Mouse (Mus musculus) adrenal gland, postnatal 14 days (tissue): Measurements from ENCODE around the gene Iqcf4. TPM values are rescaled to one million over a fixed set of nuclear protein-coding genes. Genes with fewer than 3 reads are reported as not detected.
"Not testable (repeated sequence)": the region's sequence is repeated elsewhere in the genome, so short reads cannot be mapped to it uniquely, and the experiment has no call there.

ENCODE experiments used
- DNase-seq: peaks from one replicate; pipeline ENCODE4 v3.0.0; 2021; ENCODE audit warnings: mixed read lengths
- long read RNA-seq, 2 experiments: library from polyadenylated mRNA; stranded (forward); transcript quantifications; one replicate each; pipeline ENCODE4 v2.0.0; 2021
- total RNA-seq: library from RNA; stranded (reverse); gene quantifications from 2 replicates; pipeline ENCODE4 v1.2.3, GENCODE M21; 2021

Gene Iqcf4
- total RNA-seq: not detected in 2 replicates
- long read RNA-seq, experiment 1: 0 reads
- long read RNA-seq, experiment 2: 0 reads

DNA sequence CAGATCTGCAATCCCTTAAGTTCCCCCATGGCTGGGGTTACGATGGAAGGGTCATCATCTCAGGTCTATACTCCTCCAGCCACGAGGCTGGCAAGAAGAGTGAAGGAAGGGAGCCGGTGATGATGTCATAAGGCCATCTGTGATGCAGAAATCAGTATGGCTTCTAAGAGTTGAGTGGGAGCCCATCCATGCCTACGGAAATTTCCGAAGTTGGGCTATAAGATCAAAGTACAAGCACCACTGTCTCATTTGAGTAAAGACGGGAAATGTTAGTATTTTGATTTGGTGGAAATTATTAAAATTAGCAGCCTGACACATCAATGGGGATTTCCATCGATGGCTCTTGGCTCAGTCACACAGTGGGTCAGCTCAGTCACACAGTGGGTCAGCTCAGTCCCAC is at the start of gene Iqcf4:
Gene Iqcf4 (minus strand): TSS at position 101 of the 400 bp plus-strand sequence.
- no peak for DNase-seq

DNA sequence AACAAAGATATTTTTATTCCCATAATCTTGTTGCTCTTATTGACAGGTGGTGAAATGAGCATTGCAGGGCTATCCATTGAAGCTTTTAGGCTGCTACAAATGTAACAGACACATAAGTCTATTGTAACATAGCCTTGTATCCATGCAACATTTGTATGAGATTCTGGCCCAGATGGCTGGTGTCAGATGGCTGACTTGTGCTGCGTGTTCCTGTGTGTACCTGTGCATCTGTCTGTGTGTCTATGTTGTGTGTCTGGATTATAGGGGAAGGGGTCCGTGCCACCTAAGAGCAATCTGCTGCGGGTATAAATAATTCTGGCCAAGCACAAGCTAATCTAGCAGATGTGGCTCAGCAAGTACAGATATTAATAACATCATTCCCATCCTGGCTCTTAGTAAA is 46.7 kb upstream of the Iqcf4 start:
- DNase-seq: no peak

DNA sequence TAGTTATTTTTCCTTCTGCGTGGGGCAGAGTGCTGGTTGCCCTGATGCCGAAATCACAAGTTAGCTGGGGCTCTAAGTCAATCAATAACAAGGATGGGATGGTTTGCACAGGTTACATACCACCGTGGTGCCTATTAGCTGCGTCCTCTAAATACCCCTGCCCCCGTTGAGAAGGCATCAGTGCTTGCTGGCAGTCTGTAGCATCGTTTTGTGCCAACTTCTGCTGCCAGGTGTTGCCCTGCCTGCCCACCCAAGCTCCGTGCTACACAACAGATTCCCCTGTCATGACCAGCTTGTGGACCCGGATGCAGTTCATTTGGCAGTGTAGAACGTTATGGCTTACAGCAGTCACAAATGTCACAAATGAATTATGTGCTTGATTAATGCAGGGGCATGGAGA is 45.5 kb upstream of the Iqcf4 start:
- DNase-seq: no peak

DNA sequence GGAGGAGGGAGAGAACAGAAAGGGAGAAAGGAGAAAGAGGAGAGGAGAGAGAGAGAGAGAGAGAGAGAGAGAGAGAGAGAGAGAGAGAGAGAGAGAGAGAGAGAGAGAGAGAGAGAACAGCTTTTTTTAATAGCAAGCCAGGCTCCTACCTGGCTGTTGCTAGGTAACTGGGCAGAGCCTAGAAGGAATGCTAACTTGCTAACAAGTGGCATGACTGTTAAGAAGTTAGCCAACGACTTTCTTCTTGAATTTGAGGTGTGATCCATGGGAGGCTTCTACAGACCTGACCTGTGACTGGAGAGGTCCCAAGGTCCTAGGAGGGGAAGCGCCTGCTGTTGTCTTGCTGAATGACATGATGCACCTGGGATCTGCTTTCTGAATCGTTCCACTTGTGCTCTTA is 43.8 kb upstream of the Iqcf4 start:
- no peak for DNase-seq

DNA sequence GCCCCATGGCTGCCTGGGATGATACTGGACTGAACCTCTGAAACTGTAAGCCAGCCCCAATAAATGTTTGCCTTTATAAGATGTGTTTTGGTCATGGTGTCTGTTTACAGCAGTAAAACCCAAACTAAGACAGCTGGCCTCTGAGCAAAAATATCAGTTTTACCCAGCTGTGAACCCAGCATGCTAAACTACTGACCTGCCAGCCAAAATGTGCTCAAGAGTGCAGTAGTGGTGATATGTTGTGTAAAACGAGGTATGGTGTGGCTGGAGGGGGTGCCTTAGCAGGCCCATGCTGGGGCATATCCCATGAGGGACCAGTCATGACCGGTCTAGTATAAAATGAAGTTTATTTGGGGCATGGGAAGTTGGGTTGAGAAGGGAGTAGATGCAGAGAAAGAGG is 43.2 kb upstream of the Iqcf4 start:
- no peak for DNase-seq

DNA sequence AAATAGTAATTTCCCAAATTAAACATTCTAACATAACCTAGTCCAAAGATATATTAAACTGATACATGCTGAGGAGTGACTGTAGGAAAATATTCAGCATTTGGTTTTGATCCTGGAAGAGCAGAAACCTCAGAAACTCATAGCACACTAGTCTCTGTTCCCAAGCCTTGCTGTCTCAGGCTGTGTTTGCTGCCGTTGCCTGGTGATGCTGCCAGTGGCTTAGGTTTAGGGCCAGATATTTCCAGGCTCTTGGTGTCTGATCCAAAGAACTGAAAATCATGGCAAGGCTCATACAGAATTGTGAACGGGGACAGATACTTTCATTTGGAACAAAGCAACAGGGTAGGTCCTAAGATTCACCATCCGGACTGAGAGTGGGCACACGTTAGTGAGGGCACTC is 39.9 kb upstream of the Iqcf4 start:
- DNase-seq: no peak

DNA sequence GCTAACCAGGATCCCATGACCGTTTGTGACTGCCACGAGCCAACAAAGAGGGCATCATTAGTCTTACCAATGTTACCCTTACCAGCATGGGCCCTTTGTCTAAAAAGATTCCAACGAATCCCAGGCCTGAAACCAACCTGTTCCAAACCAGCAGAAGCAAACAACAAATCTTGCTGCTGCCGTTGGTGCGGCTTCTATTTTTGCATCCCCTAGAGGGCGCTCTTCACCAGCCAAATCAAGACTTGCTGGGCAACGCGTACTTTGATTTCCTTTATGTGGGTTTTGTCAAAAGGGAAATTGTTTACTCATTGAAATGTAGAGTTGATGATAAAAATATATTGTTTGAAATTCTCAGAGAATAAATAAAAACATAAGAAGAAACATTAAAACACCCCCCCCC is 29.8 kb upstream of the Iqcf4 start:
- DNase-seq: peak; percentile 77

DNA sequence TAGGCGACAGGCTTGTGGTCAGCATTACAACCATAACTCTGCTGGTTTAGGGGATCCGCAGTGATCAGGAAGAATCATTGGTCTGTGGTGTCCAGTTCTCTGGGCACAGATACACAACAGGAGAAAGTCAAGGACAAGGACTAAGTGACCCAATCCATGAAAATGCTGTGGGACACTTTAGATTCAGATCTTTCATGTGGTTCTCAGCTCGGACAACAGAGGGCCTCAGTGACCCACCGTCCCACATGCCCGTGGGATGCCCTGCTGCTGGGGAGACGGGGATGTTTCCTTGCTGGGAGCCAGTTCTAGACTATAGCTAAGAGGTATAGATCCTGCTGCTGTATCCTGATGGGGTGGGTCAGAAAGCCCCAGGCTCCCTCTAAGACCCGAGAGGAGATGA is 27.7 kb upstream of the Iqcf4 start:
- peak; percentile 37 for DNase-seq

DNA sequence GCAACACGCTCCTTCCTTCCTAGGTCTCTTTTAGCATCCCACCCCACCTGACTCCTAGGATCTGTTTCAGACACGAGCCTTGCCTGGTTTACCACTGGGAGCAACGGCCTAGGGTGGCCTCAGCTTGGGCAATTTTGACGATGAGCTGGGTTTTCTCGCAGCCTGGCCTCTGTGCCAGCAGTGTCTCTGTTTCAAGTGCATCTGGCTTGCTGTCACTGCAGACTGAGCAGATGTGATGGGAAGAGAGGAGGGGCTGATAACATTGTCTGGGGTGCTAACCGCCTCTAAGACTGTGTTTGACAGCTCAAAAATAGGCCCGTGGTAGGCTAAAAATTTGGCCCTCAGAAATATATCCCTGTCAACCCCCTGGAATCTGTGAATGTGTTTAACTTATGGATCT is 25.0 kb upstream of the Iqcf4 start:
- DNase-seq: no peak

DNA sequence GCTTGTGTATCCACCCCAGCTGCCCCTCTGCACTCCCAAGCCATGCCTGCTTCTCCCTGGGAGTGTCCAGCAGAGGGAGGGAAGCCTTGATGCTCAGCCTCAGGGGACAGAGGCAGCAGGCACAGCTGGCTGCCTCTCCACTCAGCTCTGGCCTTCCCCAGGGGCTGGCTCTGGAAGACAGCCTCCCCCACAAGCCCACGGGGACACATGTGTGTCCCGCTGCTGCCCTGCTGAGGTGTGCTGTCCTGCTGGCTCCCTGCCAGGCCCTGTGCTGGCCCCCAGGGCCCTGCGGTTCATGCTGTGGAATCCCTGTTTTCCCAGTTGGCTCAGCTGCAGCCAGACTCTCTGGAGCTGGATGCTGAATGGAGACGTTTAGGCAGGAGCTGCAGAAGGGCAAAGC is 24.6 kb upstream of the Iqcf4 start:
- DNase-seq: not testable (repeated sequence)

DNA sequence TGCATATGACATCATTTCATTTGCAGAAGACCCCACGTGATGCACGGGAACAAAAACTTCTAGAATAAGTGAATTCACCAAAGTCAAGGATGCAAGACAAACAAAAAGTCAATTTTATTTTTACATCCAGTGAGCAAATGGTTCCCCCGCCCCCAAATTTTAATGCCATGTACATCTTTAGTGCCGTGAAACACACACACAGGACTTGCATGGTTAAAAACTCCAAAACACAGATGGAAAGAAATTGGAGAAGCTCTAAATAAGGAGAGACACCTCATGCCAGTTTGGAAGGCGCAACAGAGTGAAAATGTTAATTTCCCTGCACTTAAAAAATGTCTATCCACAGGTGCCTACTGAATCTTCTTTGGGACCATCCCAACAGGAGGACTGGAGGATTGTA is 21.4 kb upstream of the Iqcf4 start:
- DNase-seq: no peak

DNA sequence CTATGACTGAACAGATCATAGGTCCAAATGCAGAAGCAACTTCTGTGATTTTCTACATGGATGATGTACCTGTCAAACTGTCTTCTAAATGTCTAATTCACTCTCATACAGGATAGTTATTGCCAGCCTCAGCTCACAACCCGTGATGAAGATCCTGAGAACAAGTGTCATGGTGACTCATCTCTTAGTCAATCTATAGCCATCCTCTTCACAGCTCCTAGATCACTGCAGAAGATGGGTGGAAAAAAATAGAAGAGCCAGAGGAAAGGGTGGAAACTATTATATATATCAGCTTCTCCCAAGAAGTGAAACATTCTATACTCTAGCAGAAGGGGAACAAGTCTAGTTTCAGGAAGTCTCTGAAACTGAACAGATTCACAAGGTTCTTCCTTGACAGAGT is 11.8 kb upstream of the Iqcf4 start:
- no peak for DNase-seq

DNA sequence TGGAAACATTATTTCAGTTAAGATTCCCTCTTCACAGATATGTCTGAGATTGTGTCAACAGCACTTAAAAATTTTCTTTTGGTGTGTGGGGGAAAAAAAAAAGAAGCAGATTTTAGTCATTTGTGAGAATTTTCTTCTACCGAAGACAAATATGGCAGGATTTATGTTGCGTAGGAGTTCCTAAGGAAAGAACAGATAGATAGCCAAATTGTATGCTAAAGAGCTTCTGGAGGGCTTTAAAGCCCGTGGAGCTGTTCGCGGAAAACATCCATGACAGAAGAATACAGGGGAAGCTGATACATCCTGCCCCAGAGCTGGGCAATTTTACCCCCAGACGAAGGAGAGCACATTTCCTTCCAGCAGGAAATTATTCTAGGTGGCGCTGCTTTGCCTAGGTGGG is 9.2 kb upstream of the Iqcf4 start:
- no peak for DNase-seq

DNA sequence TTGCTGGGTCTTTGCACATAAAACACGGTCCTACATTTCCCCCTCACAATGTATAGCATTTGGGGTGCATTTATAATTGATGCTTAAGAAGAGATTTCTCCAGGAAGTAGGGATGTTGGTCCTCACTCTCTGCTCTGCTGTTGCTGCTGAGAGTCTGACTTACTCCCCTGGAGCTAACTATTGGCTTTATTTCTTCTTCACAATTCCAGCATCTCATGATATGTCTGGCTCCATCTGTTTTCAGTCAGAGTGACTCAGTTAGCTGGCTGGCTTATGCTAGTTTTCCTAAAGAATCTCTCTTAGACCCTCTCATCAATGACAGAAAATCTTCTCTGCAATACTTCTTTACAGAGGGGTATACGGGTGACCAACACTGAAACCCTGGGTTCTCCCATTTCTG is 5.3 kb upstream of the Iqcf4 start:
- DNase-seq: no peak

DNA sequence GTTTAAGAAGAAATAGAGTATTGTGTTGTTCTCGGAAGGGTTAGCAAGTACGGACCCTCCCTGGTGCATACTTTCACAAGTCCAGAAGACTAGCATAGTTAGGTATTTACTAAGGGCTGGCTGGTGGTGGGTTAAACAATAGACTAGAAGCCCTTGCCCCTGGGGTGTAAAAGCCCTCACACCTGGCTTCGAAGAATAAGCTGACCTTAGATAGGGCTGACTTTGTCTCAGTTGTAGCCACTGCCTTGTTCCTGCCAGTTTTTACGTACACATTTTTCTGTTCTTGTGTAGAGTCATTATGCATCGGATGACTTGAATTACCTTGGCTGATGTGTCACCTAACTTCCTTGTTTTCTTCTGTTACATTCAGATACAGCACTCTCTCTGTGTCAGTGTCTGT is 2.6 kb upstream of the Iqcf4 start:
- DNase-seq: no peak

DNA sequence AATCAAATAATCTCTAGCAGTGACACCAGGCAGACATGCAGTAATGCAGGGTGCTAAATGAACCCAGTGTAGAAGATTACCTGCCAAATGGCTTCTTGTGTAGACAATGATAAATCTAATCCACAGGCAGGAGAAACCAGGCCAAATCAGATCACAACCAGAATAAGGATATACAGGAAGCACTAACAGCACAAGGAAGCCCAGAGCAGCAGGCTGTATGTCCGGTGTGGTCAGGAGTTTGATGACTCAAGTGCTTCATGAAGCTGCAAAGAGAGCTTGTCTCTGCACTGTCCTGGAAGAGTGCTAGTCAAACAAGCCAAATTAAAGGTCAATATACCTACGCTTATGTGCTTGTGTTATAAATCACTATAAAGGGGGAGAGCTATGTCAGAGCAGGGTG is 1.4 kb upstream of the Iqcf4 start:
- no peak for DNase-seq

DNA sequence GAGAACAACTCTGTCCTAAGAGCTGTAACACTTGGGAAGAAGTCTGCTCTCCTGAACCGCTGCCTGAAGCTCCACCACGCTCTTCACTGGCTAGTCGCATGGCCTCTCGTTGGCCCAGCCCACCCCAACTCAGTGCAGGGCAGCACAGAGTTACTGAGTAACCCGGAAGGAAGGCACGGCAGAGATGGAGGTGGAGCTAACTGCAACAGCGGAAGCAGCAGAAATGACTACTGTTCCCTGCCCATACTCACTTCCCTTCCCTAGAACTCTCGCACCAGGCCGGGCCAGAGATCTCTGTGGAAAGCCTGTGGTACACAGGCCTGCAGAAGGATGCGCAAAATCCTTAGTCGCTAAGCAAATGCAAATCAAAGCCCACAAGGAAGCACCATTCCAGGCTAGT is 4.4 kb downstream of the Iqcf4 start:
- peak; percentile 19 for DNase-seq

DNA sequence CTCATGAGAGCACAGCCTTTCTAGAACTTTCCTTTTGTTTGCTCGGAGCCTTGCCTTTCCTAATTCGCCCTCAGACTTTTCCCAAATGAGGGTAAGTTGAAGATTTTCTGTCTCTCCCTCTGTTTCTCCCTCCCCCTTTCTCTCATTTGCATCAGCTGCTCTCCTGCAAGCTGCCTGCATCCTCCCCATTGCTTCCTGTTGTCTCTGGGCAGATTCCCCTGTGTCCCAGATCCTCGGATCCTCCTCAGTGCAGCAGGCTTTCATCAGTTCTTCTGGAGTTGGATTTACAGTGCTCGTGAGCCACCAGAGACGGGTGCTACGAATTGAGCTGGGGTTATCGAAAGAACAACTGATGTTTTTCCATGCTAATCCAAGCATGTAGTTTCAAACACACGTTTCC is 6.8 kb downstream of the Iqcf4 start:
- DNase-seq: no peak

DNA sequence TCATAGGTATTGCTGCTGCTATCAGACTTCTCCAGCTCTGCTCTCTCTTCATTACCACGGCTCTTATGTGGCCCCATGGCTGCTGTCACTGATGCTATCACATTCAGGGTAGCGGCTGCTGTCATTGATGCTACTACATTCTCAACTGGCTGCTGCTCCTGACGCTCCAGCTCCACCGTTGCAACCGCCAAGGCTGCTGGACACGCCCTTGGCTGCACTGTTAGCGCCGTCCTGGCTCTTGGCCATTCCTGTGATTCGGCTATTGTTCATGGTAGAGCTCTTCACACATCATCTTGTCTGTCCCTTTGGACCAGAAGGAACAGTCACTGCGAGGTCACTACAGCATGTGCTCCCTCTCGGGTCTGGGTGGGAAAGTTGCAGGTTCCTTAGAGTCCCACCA is 8.5 kb downstream of the Iqcf4 start:
- no peak for DNase-seq

DNA sequence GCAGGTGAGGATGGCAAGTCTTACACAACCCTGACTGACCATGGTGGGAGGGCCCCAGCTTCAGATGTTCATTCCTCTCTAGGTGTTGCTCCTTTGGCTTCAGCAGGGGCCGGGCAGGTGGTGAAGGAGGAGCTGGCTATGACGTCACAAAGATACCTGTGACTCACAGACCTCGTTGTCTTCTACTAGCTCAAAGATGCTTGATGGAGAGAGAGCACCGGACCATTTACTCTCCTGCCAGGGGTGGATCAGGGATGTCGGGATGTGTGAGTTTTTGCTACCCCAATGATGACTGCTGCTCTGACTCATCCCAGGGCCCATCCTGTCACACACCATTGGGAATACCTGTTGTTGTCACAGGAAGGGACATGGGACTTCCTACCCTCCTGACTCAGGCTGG is 9.3 kb downstream of the Iqcf4 start, which contains the start of gene Iqcf3:
Gene Iqcf3 (minus strand): TSS at position 101 of the 400 bp plus-strand sequence.
- DNase-seq: no peak

DNA sequence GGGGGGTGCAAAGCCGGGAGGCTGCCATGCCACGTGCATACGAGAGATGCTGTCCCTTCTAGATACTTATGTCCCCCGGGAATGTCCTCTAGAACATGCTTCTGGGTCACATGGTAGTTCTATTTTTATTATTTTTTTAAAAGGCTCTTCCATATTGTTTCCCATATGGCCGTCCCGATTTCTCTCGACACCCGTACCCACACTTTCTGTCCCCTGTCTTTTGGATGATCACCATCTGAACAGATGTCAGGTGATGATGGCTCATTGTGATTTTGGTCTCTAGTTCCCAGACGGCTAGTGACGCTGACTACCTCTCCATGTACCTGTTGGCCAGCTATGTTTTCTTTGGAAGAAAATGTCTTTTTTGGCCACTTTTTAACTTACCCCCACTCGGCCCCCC is 35.8 kb downstream of the Iqcf4 start:
- no peak for DNase-seq

DNA sequence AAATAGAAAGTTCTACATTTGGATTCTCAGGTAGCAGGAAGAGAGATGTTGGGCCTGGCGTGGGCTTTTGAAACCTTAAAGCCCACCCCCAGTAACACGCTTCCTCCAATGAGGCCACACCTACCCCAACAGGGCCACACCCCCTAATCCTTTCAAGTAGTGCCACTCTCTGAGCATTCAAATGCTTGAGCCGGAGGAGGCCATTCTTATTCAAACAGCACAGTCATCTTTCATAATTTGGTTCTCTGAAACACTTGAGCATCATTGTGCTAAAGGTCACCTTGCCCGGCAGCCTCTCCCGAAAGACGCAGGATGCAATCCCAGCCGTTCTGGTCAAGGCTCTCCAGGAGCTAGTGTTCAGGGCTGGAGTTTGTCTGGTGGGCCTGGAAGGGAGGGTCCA is 36.5 kb downstream of the Iqcf4 start:
- no peak for DNase-seq

DNA sequence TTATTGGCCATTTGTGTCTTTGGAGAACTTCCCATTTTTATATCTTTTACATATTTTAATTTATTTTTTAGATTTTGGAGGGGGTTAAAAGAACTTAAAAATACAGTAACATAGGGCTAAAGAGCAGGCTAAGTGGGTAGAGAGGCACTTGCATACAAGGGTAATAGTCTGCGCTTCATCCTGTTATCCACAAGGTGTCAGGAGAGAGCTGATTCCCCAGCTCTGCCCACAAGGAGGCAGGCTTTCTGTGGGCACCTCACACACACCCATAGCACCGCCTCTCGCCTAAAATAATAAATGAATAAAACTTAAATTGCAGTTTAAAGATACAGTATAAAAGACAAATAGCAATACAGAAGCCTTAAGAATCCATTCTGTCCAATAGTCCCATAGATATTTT is 39.0 kb downstream of the Iqcf4 start:
- DNase-seq: peak; percentile 21

DNA sequence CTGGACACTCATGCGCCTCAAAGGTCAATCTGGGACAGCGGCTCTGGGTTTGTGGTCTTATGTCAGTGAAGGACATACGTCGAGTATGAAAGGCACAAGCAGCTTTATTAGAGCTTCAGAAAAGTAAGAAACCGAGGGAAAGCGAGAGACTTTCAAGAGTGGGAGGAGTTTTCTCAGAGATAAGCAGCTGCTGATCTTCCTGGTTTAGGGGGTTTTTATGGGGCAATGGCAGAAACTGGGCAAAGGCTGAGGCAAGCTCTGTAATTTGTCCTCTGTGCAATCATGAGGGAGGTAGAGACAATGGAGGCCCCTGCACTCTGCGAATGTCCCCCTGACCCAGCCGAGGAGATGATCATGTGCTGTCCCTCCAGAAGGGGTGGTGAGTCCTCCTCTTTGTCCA is 50.9 kb downstream of the Iqcf4 start:
- no peak for DNase-seq

DNA sequence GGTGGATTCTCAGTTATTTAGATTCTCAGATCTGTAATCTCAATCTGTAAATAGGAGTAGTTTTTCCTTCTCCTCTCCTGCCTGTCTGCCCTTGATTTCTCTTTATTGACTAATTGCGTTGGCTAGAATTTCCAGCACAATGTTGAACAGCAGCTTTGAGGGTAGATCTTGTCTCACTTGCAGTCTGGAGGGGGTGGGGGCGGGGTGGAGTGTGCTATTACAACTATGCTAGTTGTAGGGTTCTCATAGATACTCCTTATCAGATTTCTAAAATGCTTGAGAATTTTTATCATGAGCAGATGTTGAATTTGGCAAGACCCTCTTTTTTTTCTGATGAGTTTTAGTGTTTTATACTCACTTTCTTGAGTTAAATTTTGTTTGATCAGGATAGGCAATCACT is 51.4 kb downstream of the Iqcf4 start:
- no peak for DNase-seq
